Mouse (Mus musculus): ENCODE measurements around the gene Tln1. TPM values are rescaled to one million over a fixed set of nuclear protein-coding genes. Genes with fewer than 3 reads are reported as not detected.
"Not testable (repeated sequence)": the region's sequence is repeated elsewhere in the genome, so short reads cannot be mapped to it uniquely, and the experiment has no call there.

Gene Tln1
- 100 to 1,000 TPM in 1 of 2 experiments, 10 to 100 TPM in 1; 84.9 to 112 TPM for total RNA-seq (2021)
- long read RNA-seq, experiment 1, full-length matches to known transcripts, result 7 of 62 reads
- long read RNA-seq, experiment 1, partial matches to known transcripts, result 42 of 62 reads
- long read RNA-seq, experiment 1, other reads (novel, unspliced or antisense), result 13 of 62 reads
- long read RNA-seq, experiment 2, full-length matches to known transcripts, result 19 of 83 reads
- long read RNA-seq, experiment 2, partial matches to known transcripts, result 55 of 83 reads
- long read RNA-seq, experiment 2, other reads (novel, unspliced or antisense), result 9 of 83 reads

GRCm38 (mm10) chr4:43561997-43562768, at the start of gene Tln1, which contains the start of gene Creb3:
TSS of gene Tln1 (minus strand) at chr4:43562691.
TSS of gene Creb3 (plus strand) at chr4:43562332.
- peak; percentile 90 for DNase-seq

GRCm38 (mm10) chr4:43604751-43605685, 42.5 kb upstream of the Tln1 start:
- DNase-seq, result no peak

- DNase-seq, result no peak
Observed at GRCm38 (mm10) chr4:43604099-43604498, 41.6 kb upstream of the Tln1 start.

- no peak for DNase-seq
Observed at GRCm38 (mm10) chr4:43600195-43600934, 37.9 kb upstream of the Tln1 start.

- DNase-seq, result no peak
Observed at GRCm38 (mm10) chr4:43598650-43599380, 36.3 kb upstream of the Tln1 start.

GRCm38 (mm10) chr4:43598200-43598599, 35.7 kb upstream of the Tln1 start:
- DNase-seq, result no peak

- DNase-seq, result not testable (repeated sequence)
Observed at GRCm38 (mm10) chr4:43596597-43596996, 34.1 kb upstream of the Tln1 start.

GRCm38 (mm10) chr4:43593453-43593852, 31.0 kb upstream of the Tln1 start:
- no peak for DNase-seq

- no peak for DNase-seq
Observed at GRCm38 (mm10) chr4:43591961-43592360, 29.5 kb upstream of the Tln1 start.

- DNase-seq, result no peak
Observed at GRCm38 (mm10) chr4:43591543-43591942, 29.1 kb upstream of the Tln1 start.

- no peak for DNase-seq
Observed at GRCm38 (mm10) chr4:43587681-43588080, 25.2 kb upstream of the Tln1 start.

- no peak for DNase-seq
Observed at GRCm38 (mm10) chr4:43586411-43586810, 23.9 kb upstream of the Tln1 start.

- DNase-seq, result no peak
Observed at GRCm38 (mm10) chr4:43585682-43586081, 23.2 kb upstream of the Tln1 start.

- no peak for DNase-seq
Observed at GRCm38 (mm10) chr4:43584444-43585416, 22.2 kb upstream of the Tln1 start, which contains the start of gene Msmp. TSS of gene Msmp (minus strand) at chr4:43584494.

GRCm38 (mm10) chr4:43583421-43583820, 20.9 kb upstream of the Tln1 start:
- no peak for DNase-seq

- DNase-seq, result no peak
Observed at GRCm38 (mm10) chr4:43582241-43582640, 19.8 kb upstream of the Tln1 start.

- DNase-seq, result no peak
Observed at GRCm38 (mm10) chr4:43581381-43581780, 18.9 kb upstream of the Tln1 start.

GRCm38 (mm10) chr4:43580721-43581120, 18.2 kb upstream of the Tln1 start:
- no peak for DNase-seq

GRCm38 (mm10) chr4:43579731-43580130, 17.2 kb upstream of the Tln1 start:
- DNase-seq, result no peak

- no peak for DNase-seq
Observed at GRCm38 (mm10) chr4:43579256-43579655, 16.8 kb upstream of the Tln1 start.

Data from gastrocnemius, postnatal 10 days (tissue).